Mouse (Mus musculus) heart, embryonic 12.5 days (tissue): ENCODE data around the gene Uspl1. TPM values are rescaled to one million over a fixed set of nuclear protein-coding genes. Genes with fewer than 3 reads are reported as not detected.

Experiments used
- ATAC-seq: fragments of 200-750 bp; cut with Nextera tagmentation; 2 replicates; pipeline ENCODE4 v1.8.0; 2017; ENCODE audit warnings: moderate TSS enrichment, moderate library complexity; ENCODE audit not compliant: insufficient number of reproducible peaks, low FRiP score
- H3K27ac ChIP-seq: fragments of 300-500 bp; sonication (generic); 2 replicates; pipeline ENCODE4 v1.5.1; 2016; ENCODE audit warnings: mild to moderate bottlenecking, moderate library complexity; ENCODE audit not compliant: poor library complexity, severe bottlenecking
- H3K27me3 ChIP-seq: fragments of 300-500 bp; sonication (generic); replicated peaks from 2 replicates; pipeline ENCODE4 v1.6.1; 2016; ENCODE audit warnings: mild to moderate bottlenecking, moderate library complexity
- H3K36me3 ChIP-seq: fragments of 300-500 bp; sonication (generic); 2 replicates; pipeline ENCODE4 v1.6.1; 2016; ENCODE audit warnings: mild to moderate bottlenecking, moderate library complexity
- H3K4me1 ChIP-seq: fragments of 300-500 bp; sonication (generic); replicated peaks from 2 replicates; pipeline ENCODE4 v1.6.1; 2016; ENCODE audit warnings: mild to moderate bottlenecking
- H3K4me2 ChIP-seq: fragments of 300-500 bp; sonication (generic); 2 replicates; pipeline ENCODE4 v1.6.1; 2016; ENCODE audit warnings: mild to moderate bottlenecking, moderate library complexity
- H3K4me3 ChIP-seq: fragments of 300-500 bp; sonication (generic); 2 replicates; pipeline ENCODE4 v1.5.1; 2016; ENCODE audit warnings: mild to moderate bottlenecking
- H3K9ac ChIP-seq: fragments of 300-500 bp; sonication (generic); 2 replicates; pipeline ENCODE4 v1.6.1; 2016; ENCODE audit warnings: mild to moderate bottlenecking, moderate library complexity
- H3K9me3 ChIP-seq: fragments of 300-500 bp; sonication (generic); replicated peaks from 2 replicates; pipeline ENCODE4 v1.6.1; 2016; ENCODE audit warnings: mild to moderate bottlenecking, moderate library complexity
- WGBS: fragments of 180-500 bp; shearing (Covaris S2); methylation state at CpG from one replicate; pipeline ENCODE4 v1.1.7; 2016; 5-methylcytosine and 5-hydroxymethylcytosine counted together
- polyA plus RNA-seq: library from polyadenylated mRNA; unstranded; fragments of >200 nt; fragmentation: Nextera tagmentation; extraction: Ambion mirVana; gene quantifications from 2 replicates; pipeline ENCODE4 v1.2.1, GENCODE M21; 2016

The Uspl1 gene
- polyA plus RNA-seq, 1 experiment from 2014 or later = 36.3 TPM

- peaks cover 4% of the 10 kb centered on the region; the same call in 1 of the 2 replicates for H3K9me3 ChIP-seq
- no peak for ATAC-seq
- H3K36me3 ChIP-seq = no peaks in the 10 kb centered on the region
- no peak overlapping the region for H3K4me3 ChIP-seq
- H3K27me3 ChIP-seq = no peaks in the 10 kb centered on the region
- H3K4me2 ChIP-seq = no peak overlapping the region
- 49% methylated on average over 8 of the region's 8 CpGs for WGBS
- H3K4me1 ChIP-seq = peaks cover 4% of the 10 kb centered on the region; the same call in 1 of the 2 replicates
- H3K9ac ChIP-seq = no peak overlapping the region
- no peak overlapping the region for H3K27ac ChIP-seq
Measured at GRCm38 (mm10) chr5:149147386-149148000, 36.7 kb upstream of the Uspl1 start.

- WGBS = 93% methylated on average over 3 of the region's 3 CpGs
- Histone ChIP-seq H3K4me3 (no peak overlapping the region), H3K4me2 (no peak overlapping the region), H3K9me3 (peaks cover 4% of the 10 kb centered on the region; the same call in 1 of the 2 replicates), H3K4me1 (peaks cover 8% of the 10 kb centered on the region; the same call in 1 of the 2 replicates), H3K27me3 (no peaks in the 10 kb centered on the region), H3K36me3 (no peaks in the 10 kb centered on the region), H3K9ac (no peak overlapping the region), H3K27ac (no peak overlapping the region)
- no peak for ATAC-seq
Measured at GRCm38 (mm10) chr5:149150882-149151281, 33.3 kb upstream of the Uspl1 start.

GRCm38 (mm10) chr5:149152063-149152773 lies 31.9 kb upstream of the Uspl1 start:
- Histone ChIP-seq H3K4me2 (no peak overlapping the region), H3K36me3 (no peaks in the 10 kb centered on the region), H3K27me3 (no peaks in the 10 kb centered on the region), H3K27ac (no peak overlapping the region), H3K9me3 (peaks cover 4% of the 10 kb centered on the region; the same call in 1 of the 2 replicates), H3K4me1 (peaks cover 12% of the 10 kb centered on the region; the same call in 1 of the 2 replicates), H3K9ac (no peak overlapping the region), H3K4me3 (no peak overlapping the region)
- no peak for ATAC-seq
- WGBS = 58% methylated on average over 13 of the region's 13 CpGs

GRCm38 (mm10) chr5:149152774-149153155 lies 31.4 kb upstream of the Uspl1 start:
- Histone ChIP-seq H3K9me3 (peaks cover 4% of the 10 kb centered on the region; the same call in 1 of the 2 replicates), H3K27me3 (no peaks in the 10 kb centered on the region), H3K36me3 (no peaks in the 10 kb centered on the region), H3K27ac (no peak overlapping the region), H3K9ac (no peak overlapping the region), H3K4me3 (no peak overlapping the region), H3K4me2 (no peak overlapping the region), H3K4me1 (peaks cover 13% of the 10 kb centered on the region; the same call in 1 of the 2 replicates)
- ATAC-seq = no peak
- WGBS = 67% methylated on average over 12 of the region's 12 CpGs

GRCm38 (mm10) chr5:149156886-149157563 lies 27.1 kb upstream of the Uspl1 start:
- no peaks in the 10 kb centered on the region for H3K36me3 ChIP-seq
- H3K9ac ChIP-seq = no peak overlapping the region
- H3K27me3 ChIP-seq = no peaks in the 10 kb centered on the region
- H3K27ac ChIP-seq = no peak overlapping the region
- H3K4me2 ChIP-seq = no peak overlapping the region
- H3K9me3 ChIP-seq = no peaks in the 10 kb centered on the region
- H3K4me1 ChIP-seq = peaks cover 13% of the 10 kb centered on the region; the same call in 1 of the 2 replicates
- no peak overlapping the region for H3K4me3 ChIP-seq
- ATAC-seq = no peak
- WGBS = 75% methylated on average over 18 of the region's 18 CpGs

- 78% methylated on average over 6 of the region's 6 CpGs for WGBS
Measured at GRCm38 (mm10) chr5:149159021-149159420, 25.1 kb upstream of the Uspl1 start.

GRCm38 (mm10) chr5:149160469-149160868 lies 23.7 kb upstream of the Uspl1 start:
- 69% methylated on average over 4 of the region's 4 CpGs for WGBS
- no peak overlapping the region for H3K4me3 ChIP-seq
- no peak for ATAC-seq
- no peaks in the 10 kb centered on the region for H3K27me3 ChIP-seq
- peaks cover 15% of the 10 kb centered on the region; the same call in 1 of the 2 replicates for H3K4me1 ChIP-seq
- no peaks in the 10 kb centered on the region for H3K9me3 ChIP-seq
- H3K36me3 ChIP-seq = no peaks in the 10 kb centered on the region
- no peak overlapping the region for H3K9ac ChIP-seq
- H3K27ac ChIP-seq = no peak overlapping the region
- H3K4me2 ChIP-seq = no peak overlapping the region

More at GRCm38 (mm10) chr5:149159021-149159420, 25.1 kb upstream of the Uspl1 start:
- no peak overlapping the region for H3K4me3 ChIP-seq
- ATAC-seq = no peak
- peaks cover 7% of the 10 kb centered on the region; the same call in 1 of the 2 replicates for H3K4me1 ChIP-seq
- H3K9ac ChIP-seq = no peak overlapping the region
- no peaks in the 10 kb centered on the region for H3K9me3 ChIP-seq
- no peak overlapping the region for H3K4me2 ChIP-seq
- H3K27ac ChIP-seq = no peak overlapping the region
- no peaks in the 10 kb centered on the region for H3K27me3 ChIP-seq
- no peaks in the 10 kb centered on the region for H3K36me3 ChIP-seq

GRCm38 (mm10) chr5:149162890-149163289 lies 21.3 kb upstream of the Uspl1 start:
- WGBS = 54% methylated on average over 7 of the region's 7 CpGs

GRCm38 (mm10) chr5:149164881-149165280 lies 19.3 kb upstream of the Uspl1 start:
- WGBS = 52% methylated on average over 7 of the region's 7 CpGs
- peak; percentile 52; the same call in 1 of the 2 replicates for ATAC-seq
- Histone ChIP-seq H3K27me3 (no peaks in the 10 kb centered on the region), H3K9ac (no peak overlapping the region), H3K4me1 (peaks cover 11% of the 10 kb centered on the region; the same call in 1 of the 2 replicates), H3K36me3 (no peaks in the 10 kb centered on the region), H3K4me3 (no peak overlapping the region), H3K27ac (0 out of 2 replicates have a peak overlapping the region, but pooled peaks have one; percentile 14), H3K4me2 (no peak overlapping the region), H3K9me3 (no peaks in the 10 kb centered on the region)

More at GRCm38 (mm10) chr5:149162890-149163289, 21.3 kb upstream of the Uspl1 start:
- H3K9ac ChIP-seq = no peak overlapping the region
- peaks cover 11% of the 10 kb centered on the region; the same call in 1 of the 2 replicates for H3K4me1 ChIP-seq
- H3K9me3 ChIP-seq = no peaks in the 10 kb centered on the region
- no peak for ATAC-seq
- no peaks in the 10 kb centered on the region for H3K36me3 ChIP-seq
- H3K4me2 ChIP-seq = no peak overlapping the region
- H3K4me3 ChIP-seq = no peak overlapping the region
- no peak overlapping the region for H3K27ac ChIP-seq
- H3K27me3 ChIP-seq = no peaks in the 10 kb centered on the region

- Histone ChIP-seq H3K9me3 (no peaks in the 10 kb centered on the region), H3K4me1 (peaks cover 11% of the 10 kb centered on the region; the same call in 1 of the 2 replicates), H3K36me3 (no peaks in the 10 kb centered on the region), H3K4me3 (no peak overlapping the region), H3K4me2 (no peak overlapping the region), H3K9ac (no peak overlapping the region), H3K27me3 (no peaks in the 10 kb centered on the region), H3K27ac (no peak overlapping the region)
- WGBS = 87% methylated on average over 10 of the region's 10 CpGs
- no peak for ATAC-seq
Measured at GRCm38 (mm10) chr5:149166011-149166410, 18.1 kb upstream of the Uspl1 start.

GRCm38 (mm10) chr5:149168051-149168450 lies 16.1 kb upstream of the Uspl1 start:
- H3K4me2 ChIP-seq = no peak overlapping the region
- no peaks in the 10 kb centered on the region for H3K27me3 ChIP-seq
- 88% methylated on average over 2 of the region's 2 CpGs for WGBS
- H3K9ac ChIP-seq = no peak overlapping the region
- no peak overlapping the region for H3K27ac ChIP-seq
- no peaks in the 10 kb centered on the region for H3K9me3 ChIP-seq
- H3K4me1 ChIP-seq = peaks cover 9% of the 10 kb centered on the region; the same call in 1 of the 2 replicates
- H3K36me3 ChIP-seq = no peaks in the 10 kb centered on the region
- no peak for ATAC-seq
- H3K4me3 ChIP-seq = no peak overlapping the region
